Mouse (Mus musculus) ES-Bruce4 (cell line): ENCODE measurements at regions not wholly inside any gene's neighbourhood (a gene's known extent, or its start where the extent isn't known, plus 50 kb on each side); places are given as distances from the start of the nearest gene placed in this dataset.

Experiments
- H3K27ac ChIP-seq: 2 replicates; pipeline ENCODE4 v1.5.1; 2012; ENCODE audit warnings: low read length, inconsistent platforms; ENCODE audit not compliant: insufficient read depth
- H3K27me3 ChIP-seq: 2 replicates; pipeline ENCODE4 v1.6.1; 2012; ENCODE audit warnings: mild to moderate bottlenecking, low read length, inconsistent platforms; ENCODE audit not compliant: control insufficient read depth, poor library complexity, insufficient read depth, severe bottlenecking
- H3K36me3 ChIP-seq: 2 replicates; pipeline ENCODE4 v1.6.1; 2012; ENCODE audit warnings: inconsistent platforms, mild to moderate bottlenecking, low read length, moderate library complexity; ENCODE audit not compliant: control insufficient read depth, poor library complexity, insufficient read depth, severe bottlenecking
- H3K4me1 ChIP-seq: one replicate; pipeline ENCODE4 v1.8.1; 2011; ENCODE audit warnings: low read length; ENCODE audit not compliant: control insufficient read depth, insufficient read depth
- H3K4me3 ChIP-seq: 2 replicates; pipeline ENCODE4 v1.5.1; 2011; ENCODE audit warnings: low read depth, mild to moderate bottlenecking, low read length
- H3K9ac ChIP-seq: 2 replicates; pipeline ENCODE4 v1.6.1; 2012; ENCODE audit warnings: low read depth, mild to moderate bottlenecking, inconsistent platforms; ENCODE audit not compliant: poor library complexity, severe bottlenecking
- H3K9me3 ChIP-seq: replicated peaks from 2 replicates; pipeline ENCODE4 v1.6.1; 2012; ENCODE audit warnings: mild to moderate bottlenecking, low read length, inconsistent platforms; ENCODE audit not compliant: control insufficient read depth, poor library complexity, insufficient read depth, severe bottlenecking
- CTCF ChIP-seq: IDR thresholded peaks from one replicate; pipeline ENCODE4 v1.8.1; 2011; ENCODE audit warnings: low read depth, low read length
- EP300 ChIP-seq: IDR thresholded peaks from 2 replicates; pipeline ENCODE4 v1.6.1; 2011; ENCODE audit warnings: low read depth, low read length; ENCODE audit not compliant: insufficient read depth
- POLR2A ChIP-seq: IDR thresholded peaks from one replicate; pipeline ENCODE4 v1.8.1; 2011; ENCODE audit warnings: low read length; ENCODE audit not compliant: insufficient read depth

DNA sequence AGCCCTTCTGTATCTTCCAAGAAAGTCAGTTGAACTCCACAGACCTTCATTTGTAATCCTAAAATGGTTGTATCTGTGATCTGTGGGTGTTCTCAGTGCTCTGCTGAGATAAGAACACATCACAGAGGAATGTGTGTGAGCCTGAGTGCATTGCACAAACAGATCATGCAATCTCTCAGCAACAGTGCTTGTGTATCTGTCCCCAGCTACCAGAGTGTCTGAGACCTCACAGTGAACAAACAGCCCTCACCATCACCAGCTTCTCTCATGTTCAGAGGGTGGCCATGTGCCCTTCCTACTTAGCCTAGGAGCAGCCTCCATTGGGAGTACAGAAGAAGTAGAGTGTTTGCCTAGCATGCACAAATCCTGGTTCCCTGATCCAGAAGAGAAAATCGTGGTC, 82.0 kb upstream of the Dscam start:
- no peaks in the 10 kb centered on the region for H3K27me3 ChIP-seq
- H3K4me3 ChIP-seq = no peak overlapping the region
- H3K36me3 ChIP-seq = no peaks in the 10 kb centered on the region
- H3K9me3 ChIP-seq = no peaks in the 10 kb centered on the region
- no peak overlapping the region for H3K9ac ChIP-seq
- no peak for TF ChIP-seq CTCF
- TF ChIP-seq EP300 = no peak
- TF ChIP-seq POLR2A = no peak
- no peaks in the 10 kb centered on the region for H3K4me1 ChIP-seq
- no peak overlapping the region for H3K27ac ChIP-seq

DNA sequence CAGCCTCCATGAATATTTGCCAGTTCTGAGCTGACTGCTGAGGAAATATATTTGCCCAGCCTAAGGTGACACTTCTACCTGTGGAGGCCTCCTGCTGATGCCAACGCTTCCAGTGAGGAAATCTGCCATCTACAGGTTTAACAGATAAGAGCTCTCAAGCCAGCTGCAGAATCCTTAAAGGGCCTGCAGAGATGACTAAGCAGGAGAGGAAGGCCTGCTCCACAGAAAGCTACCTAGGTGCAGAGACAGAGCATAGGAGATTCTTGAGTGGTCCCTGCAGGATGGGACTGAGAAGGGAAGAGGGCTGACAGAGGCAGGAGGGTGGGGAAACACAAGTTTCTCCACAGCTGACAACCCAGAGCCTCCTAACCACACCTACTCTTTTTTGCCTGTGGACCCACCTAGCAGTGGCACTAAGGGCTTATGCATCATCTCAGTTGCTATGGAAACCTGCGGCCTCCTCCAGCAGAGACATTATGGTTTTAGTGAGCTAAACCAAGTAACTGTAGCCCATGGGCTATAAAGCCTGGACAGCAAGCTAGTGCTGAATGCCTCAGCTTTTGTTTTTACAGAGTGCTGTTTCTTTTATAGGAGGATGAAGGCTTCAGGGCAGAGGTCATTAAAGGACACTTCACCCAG, 82.6 kb upstream of the Dscam start:
- no peaks in the 10 kb centered on the region for H3K9me3 ChIP-seq
- no peak overlapping the region for H3K9ac ChIP-seq
- no peaks in the 10 kb centered on the region for H3K36me3 ChIP-seq
- no peak for TF ChIP-seq CTCF
- H3K27ac ChIP-seq = no peak overlapping the region
- H3K4me1 ChIP-seq = no peaks in the 10 kb centered on the region
- H3K4me3 ChIP-seq = no peak overlapping the region
- no peaks in the 10 kb centered on the region for H3K27me3 ChIP-seq

DNA sequence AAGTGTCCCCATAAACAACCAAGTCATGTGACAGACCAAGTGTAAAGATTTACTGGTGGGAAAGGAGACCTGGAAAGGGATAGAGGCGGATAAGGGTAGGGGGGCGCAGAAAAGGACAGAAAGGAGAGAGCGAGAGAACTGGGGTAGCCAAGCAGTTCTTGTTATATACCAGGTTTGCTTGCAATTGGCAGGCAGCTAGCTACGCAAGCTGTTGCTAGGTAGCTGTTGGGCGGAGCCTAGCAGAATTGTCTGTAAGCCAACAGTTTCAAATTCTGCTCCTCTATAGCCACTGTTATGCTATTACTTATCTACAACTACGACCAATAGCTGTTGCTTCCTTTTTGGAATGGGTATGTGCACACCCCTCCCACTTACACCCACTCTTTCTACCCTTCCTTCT, 88.3 kb upstream of the Dscam start:
- Histone ChIP-seq H3K27me3 (no peaks in the 10 kb centered on the region; the same call in 1 of the 2 replicates), H3K9me3 (no peaks in the 10 kb centered on the region), H3K9ac (no peak overlapping the region), H3K4me1 (no peaks in the 10 kb centered on the region), H3K36me3 (no peaks in the 10 kb centered on the region), H3K27ac (no peak overlapping the region), H3K4me3 (no peak overlapping the region)
- no peak for TF ChIP-seq CTCF
- TF ChIP-seq EP300 = no peak
- TF ChIP-seq POLR2A = no peak

DNA sequence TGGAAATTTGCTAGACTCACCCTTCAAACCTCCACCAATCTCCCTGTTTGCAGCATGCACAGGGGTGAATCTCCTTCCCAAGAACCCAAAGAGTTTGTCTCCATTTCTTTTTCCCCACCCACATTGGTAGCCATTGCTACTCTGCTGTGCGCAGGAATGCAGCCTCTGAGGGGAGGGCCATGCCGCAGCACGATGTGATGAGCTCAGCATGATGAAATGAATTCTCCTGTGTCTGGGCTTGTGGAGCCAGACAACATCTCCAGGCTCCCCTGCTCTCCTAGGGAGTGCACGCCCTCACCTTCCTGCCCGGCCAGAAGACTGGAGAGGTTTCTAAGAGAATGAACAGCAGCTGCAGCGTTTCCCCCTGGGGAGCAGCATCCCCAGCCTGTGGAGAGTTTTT, 92.9 kb upstream of the Dscam start:
- no peak for TF ChIP-seq EP300
- no peak for TF ChIP-seq CTCF
- TF ChIP-seq POLR2A = no peak
- no peak overlapping the region for H3K4me3 ChIP-seq
- no peaks in the 10 kb centered on the region for H3K36me3 ChIP-seq
- no peaks in the 10 kb centered on the region for H3K9me3 ChIP-seq
- H3K27me3 ChIP-seq = no peaks in the 10 kb centered on the region; the same call in 1 of the 2 replicates
- no peak overlapping the region for H3K27ac ChIP-seq
- no peak overlapping the region for H3K9ac ChIP-seq
- H3K4me1 ChIP-seq = no peaks in the 10 kb centered on the region

DNA sequence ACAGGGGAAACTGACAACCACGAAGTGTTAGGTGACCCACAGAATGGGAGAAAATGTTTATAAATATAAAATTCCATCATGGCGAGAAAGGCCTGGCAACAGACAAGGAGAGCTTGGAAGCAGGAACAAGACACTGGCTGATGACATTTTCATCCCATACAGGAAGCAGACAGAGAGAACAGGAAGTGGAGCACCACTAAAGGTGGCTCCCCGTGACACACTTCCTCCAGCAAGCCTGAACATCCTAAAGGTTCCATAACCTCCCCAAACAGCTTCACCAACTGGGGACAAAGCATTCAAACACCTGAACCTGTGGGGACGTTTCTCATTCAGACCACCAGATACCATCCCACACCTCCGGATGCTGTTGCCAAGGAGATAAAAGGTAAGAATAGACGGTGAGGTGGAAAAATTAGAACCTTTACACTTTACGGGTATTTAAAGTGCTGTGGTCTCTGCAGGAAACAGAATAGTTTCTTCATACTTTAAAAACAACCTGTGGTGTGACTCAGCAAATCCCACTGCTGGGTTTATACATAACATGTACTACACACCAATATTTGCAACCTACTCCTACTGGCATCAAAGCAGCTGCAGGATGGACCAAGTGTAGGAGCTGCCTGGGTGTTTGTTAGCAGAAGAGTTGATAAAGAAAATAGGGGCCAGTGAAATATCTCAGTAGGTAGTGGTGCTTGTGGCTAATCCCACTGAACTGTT, 86.0 kb upstream of the Bace2 start:
- Histone ChIP-seq H3K9ac (no peak overlapping the region), H3K27me3 (no peaks in the 10 kb centered on the region), H3K4me3 (no peak overlapping the region), H3K9me3 (no peaks in the 10 kb centered on the region), H3K27ac (no peak overlapping the region), H3K4me1 (no peaks in the 10 kb centered on the region), H3K36me3 (no peaks in the 10 kb centered on the region)
- TF ChIP-seq EP300 (no peak), CTCF (no peak), POLR2A (no peak)

DNA sequence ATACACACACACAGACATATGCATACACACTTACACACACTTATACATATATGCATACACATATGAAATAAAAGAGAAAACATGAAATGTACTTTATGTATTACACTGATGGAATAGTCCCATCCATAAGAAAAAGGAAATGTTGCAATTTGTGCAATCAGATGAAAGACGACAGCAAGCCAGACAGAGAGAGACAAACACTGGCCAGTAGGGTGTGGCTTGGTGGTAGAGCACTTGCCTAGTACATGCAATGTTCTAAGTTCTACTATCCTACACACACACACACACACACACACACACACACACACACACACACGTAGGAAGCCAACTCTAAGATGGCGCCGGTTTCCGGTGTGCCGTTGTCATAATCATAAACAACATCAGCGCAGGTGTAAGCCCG, 85.3 kb upstream of the Bace2 start:
- H3K27ac ChIP-seq = no peak overlapping the region
- no peaks in the 10 kb centered on the region for H3K4me1 ChIP-seq
- H3K9ac ChIP-seq = no peak overlapping the region
- H3K36me3 ChIP-seq = no peaks in the 10 kb centered on the region
- H3K9me3 ChIP-seq = no peaks in the 10 kb centered on the region
- H3K4me3 ChIP-seq = no peak overlapping the region
- TF ChIP-seq EP300 (no peak), POLR2A (no peak), CTCF (no peak)
- no peaks in the 10 kb centered on the region for H3K27me3 ChIP-seq
